Mouse (Mus musculus): ENCODE measurements at regions not wholly inside any gene's neighbourhood (a gene's known extent, or its start where the extent isn't known, plus 50 kb on each side); places are given as distances from the start of the nearest gene placed in this dataset.

- TF ChIP-seq POLR2A (IDR thresholded peaks at IDR 0.05; ENCODE audit: borderline replicate concordance, control insufficient read depth, low read depth, low read length) (no peak), CTCF (IDR thresholded peaks at IDR 0.05; ENCODE audit: control insufficient read depth, insufficient read depth, low read length) (no peak)
Observed at GRCm38 (mm10) chr3:120732391-120732790, 439.1 kb downstream of the Rwdd3 start.
